Mouse (Mus musculus) hindbrain, embryonic 16.5 days (tissue): ENCODE measurements around the gene Fam227b. TPM values are rescaled to one million over a fixed set of nuclear protein-coding genes. Genes with fewer than 3 reads are reported as not detected.

Experiments used
- ATAC-seq: fragments of 200-750 bp; cut with Nextera tagmentation; 2 replicates; pipeline ENCODE4 v1.8.0; 2017; ENCODE audit warnings: moderate TSS enrichment, moderate library complexity
- H3K27ac ChIP-seq: fragments of 300-500 bp; sonication (generic); 2 replicates; pipeline ENCODE4 v1.5.1; 2014; ENCODE audit warnings: low read depth, mild to moderate bottlenecking, control low read depth, low read length, moderate library complexity
- H3K27me3 ChIP-seq: fragments of 300-500 bp; sonication (generic); replicated peaks from 2 replicates; pipeline ENCODE4 v1.6.1; 2014; ENCODE audit warnings: low read length; ENCODE audit not compliant: control insufficient read depth, insufficient read depth
- H3K36me3 ChIP-seq: fragments of 300-500 bp; sonication (generic); 2 replicates; pipeline ENCODE4 v1.6.1; 2014; ENCODE audit warnings: mild to moderate bottlenecking, low read length, moderate library complexity, mixed read lengths; ENCODE audit not compliant: control insufficient read depth, insufficient read depth
- H3K4me1 ChIP-seq: fragments of 300-500 bp; sonication (generic); 2 replicates; pipeline ENCODE4 v1.6.1; 2014; ENCODE audit warnings: low read depth, low read length; ENCODE audit not compliant: control insufficient read depth, insufficient read depth
- H3K4me2 ChIP-seq: fragments of 300-500 bp; sonication (generic); 2 replicates; pipeline ENCODE4 v1.6.1; 2014; ENCODE audit warnings: mild to moderate bottlenecking, low read length, control low read depth, moderate library complexity
- H3K4me3 ChIP-seq: fragments of 300-500 bp; sonication (generic); 2 replicates; pipeline ENCODE4 v1.5.1; 2014; ENCODE audit warnings: mild to moderate bottlenecking, low read length, control low read depth, moderate library complexity
- H3K9ac ChIP-seq: fragments of 300-500 bp; sonication (generic); 2 replicates; pipeline ENCODE4 v1.6.1; 2014; ENCODE audit warnings: low read depth, mild to moderate bottlenecking, control low read depth, low read length, moderate library complexity
- H3K9me3 ChIP-seq: fragments of 300-500 bp; sonication (generic); 2 replicates; pipeline ENCODE4 v1.6.1; 2014; ENCODE audit warnings: mild to moderate bottlenecking, low read length, moderate library complexity; ENCODE audit not compliant: control insufficient read depth
- WGBS: fragments of 180-500 bp; shearing (Covaris S2); extraction: QIAGEN DNeasy Blood & Tissue Kit; methylation state at CpG from one replicate; pipeline ENCODE4 v1.1.7; 2014; 5-methylcytosine and 5-hydroxymethylcytosine counted together
- polyA plus RNA-seq: library from polyadenylated mRNA; unstranded; fragments of >200 nt; fragmentation: Nextera tagmentation; extraction: Ambion mirVana; gene quantifications from 2 replicates; pipeline ENCODE4 v1.2.1, GENCODE M21; 2015

Fam227b gene
- polyA plus RNA-seq, 1 experiment from 2014 or later = not detected

DNA sequence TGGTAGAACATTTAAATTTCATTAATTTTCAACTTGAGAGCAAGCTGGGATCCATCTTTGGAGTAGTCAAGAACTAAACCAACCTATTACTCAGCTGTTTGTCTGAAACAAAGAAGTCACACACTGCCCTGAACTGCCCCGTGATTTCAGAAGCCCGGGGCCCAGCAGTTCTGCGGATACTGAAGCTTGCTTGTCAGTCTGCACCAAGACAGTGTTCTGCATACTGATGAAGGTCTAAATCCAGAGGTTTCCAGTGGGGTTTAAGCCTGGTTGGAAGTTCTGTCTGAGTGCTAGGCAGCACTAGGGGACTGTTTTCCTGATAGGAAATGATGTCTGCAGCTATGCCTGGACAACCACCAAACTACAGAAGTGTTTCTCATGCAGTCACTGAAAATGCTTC, 109.1 kb downstream of the Fam227b start:
- H3K9me3 ChIP-seq = no peaks in the 10 kb centered on the region
- H3K27me3 ChIP-seq = no peaks in the 10 kb centered on the region
- ATAC-seq = no peak
- 31% methylated on average over 3 of the region's 3 CpGs for WGBS
- H3K9ac ChIP-seq = no peak overlapping the region
- H3K4me3 ChIP-seq = no peak overlapping the region
- no peaks in the 10 kb centered on the region for H3K36me3 ChIP-seq
- H3K4me1 ChIP-seq = no peaks in the 10 kb centered on the region
- H3K27ac ChIP-seq = no peak overlapping the region
- no peak overlapping the region for H3K4me2 ChIP-seq

DNA sequence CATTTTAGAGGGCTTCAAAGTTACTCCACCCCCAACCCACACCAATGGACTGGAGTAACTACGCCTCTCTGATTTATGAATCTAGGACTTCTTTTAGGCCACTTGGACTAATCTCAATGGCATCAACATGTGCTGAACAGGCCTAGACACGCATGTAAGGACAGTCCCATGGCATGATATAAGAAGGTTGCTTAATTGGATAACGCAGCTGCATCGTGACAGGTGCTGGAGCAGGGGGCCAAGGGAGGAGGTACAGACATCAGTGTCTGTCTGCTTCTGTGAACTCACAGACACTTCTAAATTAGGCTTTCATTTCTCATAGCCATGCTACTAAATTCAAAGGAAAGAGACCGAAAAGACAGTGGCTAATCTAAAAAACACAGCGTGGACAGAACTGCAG, 110.6 kb downstream of the Fam227b start:
- no peaks in the 10 kb centered on the region for H3K4me1 ChIP-seq
- 88% methylated on average over 6 of the region's 6 CpGs for WGBS
- no peaks in the 10 kb centered on the region for H3K9me3 ChIP-seq
- no peak overlapping the region for H3K9ac ChIP-seq
- H3K4me2 ChIP-seq = no peak overlapping the region
- H3K27me3 ChIP-seq = no peaks in the 10 kb centered on the region
- ATAC-seq = no peak
- H3K36me3 ChIP-seq = no peaks in the 10 kb centered on the region
- H3K4me3 ChIP-seq = no peak overlapping the region
- no peak overlapping the region for H3K27ac ChIP-seq

DNA sequence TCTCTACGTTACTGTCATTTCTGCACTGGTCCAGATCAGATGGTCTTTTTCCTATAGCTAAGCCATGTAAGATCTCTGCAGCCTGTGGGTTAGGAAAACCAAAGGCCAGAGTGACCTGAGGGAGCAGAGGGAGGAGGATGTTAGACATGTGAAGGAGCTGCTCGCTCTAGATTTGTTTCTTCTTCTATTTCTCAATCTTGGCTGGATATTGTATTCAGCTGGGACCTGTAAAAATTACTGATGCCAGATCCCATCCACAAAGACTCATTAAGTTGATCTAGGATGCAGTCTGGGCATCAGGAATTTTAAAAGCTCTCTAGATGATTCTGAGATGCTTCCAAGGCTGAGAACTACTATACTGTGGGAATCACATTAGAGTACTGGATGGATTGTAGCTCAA, 111.2 kb downstream of the Fam227b start:
- Histone ChIP-seq H3K36me3 (no peaks in the 10 kb centered on the region), H3K9me3 (no peaks in the 10 kb centered on the region), H3K27me3 (no peaks in the 10 kb centered on the region), H3K4me1 (no peaks in the 10 kb centered on the region), H3K9ac (no peak overlapping the region), H3K4me3 (no peak overlapping the region), H3K27ac (no peak overlapping the region), H3K4me2 (no peak overlapping the region)
- ATAC-seq = no peak
- 91% methylated on average over 2 of the region's 2 CpGs for WGBS

DNA sequence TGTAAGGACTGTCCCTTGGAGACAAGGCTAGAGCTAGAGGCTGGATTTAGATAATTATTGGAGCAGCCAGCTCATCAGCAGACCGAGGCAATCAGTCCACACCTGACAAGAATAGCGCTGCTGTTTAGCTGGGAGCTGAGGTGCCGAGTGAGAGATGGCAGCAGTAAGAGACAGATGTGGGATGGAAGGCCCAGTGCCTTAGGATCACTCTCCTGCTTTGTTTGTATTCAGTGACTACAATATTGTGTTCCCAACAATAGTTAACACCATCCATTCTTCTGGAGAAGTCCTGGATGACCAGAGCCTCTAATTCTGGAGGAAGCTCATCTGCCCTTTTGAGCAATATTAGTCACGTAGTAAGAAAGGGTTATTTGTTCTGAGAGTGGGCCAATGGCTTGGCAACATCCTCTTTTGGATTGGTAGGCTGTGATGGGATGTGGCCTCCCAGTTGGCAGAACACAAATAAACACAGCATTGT, 112.4 kb downstream of the Fam227b start:
- WGBS = 77% methylated on average over 4 of the region's 4 CpGs
- ATAC-seq = no peak
- no peak overlapping the region for H3K9ac ChIP-seq
- no peak overlapping the region for H3K4me2 ChIP-seq
- H3K27me3 ChIP-seq = no peaks in the 10 kb centered on the region
- H3K27ac ChIP-seq = no peak overlapping the region
- H3K4me1 ChIP-seq = no peaks in the 10 kb centered on the region
- no peaks in the 10 kb centered on the region for H3K9me3 ChIP-seq
- H3K36me3 ChIP-seq = no peaks in the 10 kb centered on the region
- H3K4me3 ChIP-seq = no peak overlapping the region

DNA sequence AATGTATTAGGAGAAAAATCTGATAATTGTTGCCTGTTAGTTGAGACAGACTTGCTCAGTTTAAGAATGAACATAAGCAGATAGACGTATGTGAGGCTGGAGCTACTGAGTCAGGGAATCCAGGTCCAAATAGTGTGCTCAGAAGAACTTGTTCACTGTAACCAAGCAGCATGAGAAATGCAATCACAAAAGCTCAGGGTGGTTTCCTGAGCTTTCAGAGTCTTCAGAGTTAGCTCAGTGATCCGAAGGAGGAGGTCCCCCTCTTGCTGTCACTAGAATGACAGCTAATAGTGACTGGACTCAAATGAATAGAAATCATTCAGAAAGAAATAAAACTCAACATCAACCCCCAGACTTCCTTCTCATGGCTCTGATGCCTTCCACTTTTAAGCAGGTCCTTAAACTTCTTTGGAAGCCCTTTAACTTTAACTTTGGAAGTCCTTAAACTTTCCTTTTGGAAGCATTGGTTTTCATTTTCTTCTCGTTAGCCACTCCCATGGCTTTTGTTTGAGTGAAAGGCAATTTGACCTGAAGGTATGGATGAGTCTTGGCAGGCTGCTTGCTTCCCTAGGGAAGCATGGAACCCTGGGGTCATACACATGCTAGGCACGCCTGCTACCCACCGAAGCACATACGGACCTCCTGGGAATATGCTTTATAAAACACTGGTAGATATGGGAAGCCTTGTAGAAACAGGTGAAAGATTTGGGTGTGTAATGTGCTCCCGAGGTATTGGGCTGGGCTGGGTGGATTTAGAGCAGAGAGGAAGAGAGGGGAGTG, 113.4 kb downstream of the Fam227b start:
- Histone ChIP-seq H3K27ac (no peak overlapping the region), H3K9me3 (no peaks in the 10 kb centered on the region), H3K9ac (no peak overlapping the region), H3K4me1 (no peaks in the 10 kb centered on the region), H3K4me3 (no peak overlapping the region), H3K4me2 (no peak overlapping the region), H3K36me3 (no peaks in the 10 kb centered on the region), H3K27me3 (no peaks in the 10 kb centered on the region)
- ATAC-seq = no peak
- 59% methylated on average over 7 of the region's 7 CpGs for WGBS

DNA sequence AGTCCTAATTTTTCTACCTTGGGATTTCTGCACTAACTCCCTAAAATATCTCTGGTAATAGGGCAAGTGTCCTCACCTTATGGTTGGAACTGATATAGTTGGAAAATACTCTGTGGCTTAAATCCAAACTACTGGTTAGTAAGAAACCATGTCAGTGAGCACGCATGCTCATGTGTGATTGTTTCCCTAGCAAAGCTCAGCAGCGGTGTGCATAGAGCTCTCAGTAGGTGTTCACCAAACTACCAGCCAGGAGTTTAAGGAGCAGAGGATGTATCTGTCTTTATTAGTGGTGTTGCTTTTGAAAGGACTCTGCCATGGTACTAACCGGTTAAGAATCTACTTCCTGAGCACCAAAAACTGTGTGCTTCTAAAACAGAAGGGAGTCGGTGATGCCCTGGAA, 115.7 kb downstream of the Fam227b start:
- ATAC-seq = no peak

DNA sequence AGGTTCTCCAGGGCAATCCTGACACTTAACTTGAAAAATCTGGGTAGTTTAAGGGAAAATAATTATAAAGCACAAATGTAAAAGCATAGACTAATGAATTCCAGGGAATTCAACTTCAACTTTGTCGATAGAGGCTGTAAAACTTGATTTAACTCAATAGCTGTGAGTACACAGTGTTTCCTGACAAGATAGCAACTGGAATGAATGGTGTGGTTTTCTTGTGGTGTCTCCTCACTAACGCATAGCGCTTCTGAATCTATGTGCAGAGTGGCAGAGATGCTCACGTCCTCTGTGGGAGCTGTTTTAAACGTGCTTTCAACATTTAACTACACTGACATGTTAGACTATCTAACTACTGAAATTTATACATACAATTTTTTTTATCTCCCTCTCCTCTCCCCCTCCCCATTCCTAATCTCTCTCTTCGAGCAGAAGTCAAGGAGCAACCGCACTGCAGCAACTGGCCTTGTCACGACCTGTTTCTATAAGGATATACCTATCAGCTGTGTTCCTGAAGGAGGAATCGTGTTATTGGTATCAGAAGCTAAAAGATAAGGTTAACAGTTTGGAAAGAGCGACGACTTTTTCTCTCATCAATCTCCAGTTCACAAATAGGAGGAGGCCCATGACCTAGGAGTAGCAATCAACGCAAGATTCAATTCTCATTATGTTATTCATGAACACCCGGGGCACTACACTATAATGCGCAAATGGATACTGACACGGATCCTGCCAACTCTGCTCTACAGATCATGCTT, 116.6 kb downstream of the Fam227b start:
- no peak for ATAC-seq

More for the DNA sequence above, 115.7 kb downstream of the Fam227b start:
- 90% methylated on average over 4 of the region's 4 CpGs for WGBS
- H3K9ac ChIP-seq = no peak overlapping the region
- H3K4me1 ChIP-seq = no peaks in the 10 kb centered on the region
- no peaks in the 10 kb centered on the region for H3K9me3 ChIP-seq
- no peak overlapping the region for H3K4me2 ChIP-seq
- no peak overlapping the region for H3K4me3 ChIP-seq
- H3K36me3 ChIP-seq = no peaks in the 10 kb centered on the region
- H3K27ac ChIP-seq = no peak overlapping the region
- no peaks in the 10 kb centered on the region for H3K27me3 ChIP-seq

DNA sequence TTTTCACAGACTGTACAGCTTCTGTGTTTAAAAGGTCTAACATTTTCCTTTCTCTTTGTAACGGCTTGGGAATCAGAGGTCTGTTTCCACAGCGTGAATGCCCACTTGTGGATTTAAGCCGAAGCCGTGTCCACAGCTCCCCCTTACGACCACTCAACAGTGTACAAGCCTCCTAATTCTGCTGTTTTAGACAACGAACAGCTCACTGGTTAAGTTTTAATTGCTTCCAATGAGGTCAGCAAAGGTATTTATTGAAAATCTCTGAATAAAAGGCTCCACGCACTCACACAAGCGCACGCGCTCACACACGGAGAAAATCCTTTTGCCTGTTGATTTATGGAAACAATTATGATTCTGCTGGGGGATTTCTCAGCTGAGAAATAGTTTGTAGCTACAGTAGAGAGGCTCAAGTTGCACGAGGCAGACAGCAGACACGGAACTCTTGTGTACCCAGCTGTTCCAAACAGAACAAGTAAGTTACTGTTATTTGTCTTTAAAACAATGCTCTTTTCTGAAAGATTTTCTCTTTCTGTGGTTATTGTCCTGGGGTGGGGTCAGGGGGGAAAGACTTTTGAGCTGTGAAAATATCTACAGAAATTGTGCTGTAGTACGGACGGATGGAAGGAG, 117.3 kb downstream of the Fam227b start, which contains the start of gene Fgf7:
Gene Fgf7, plus strand, starts transcription at position 280 of the 627 bp plus-strand sequence.
- WGBS = 66% methylated on average over 15 of the region's 15 CpGs
- H3K36me3 ChIP-seq = no peaks in the 10 kb centered on the region
- H3K27me3 ChIP-seq = no peaks in the 10 kb centered on the region
- no peak within 1 kb of the TSS for H3K4me3 ChIP-seq
- H3K4me1 ChIP-seq = no peaks in the 10 kb centered on the region
- no peaks in the 10 kb centered on the region for H3K9me3 ChIP-seq
- ATAC-seq = peak; percentile 58; the same call in 1 of the 2 replicates
- H3K27ac ChIP-seq = no peak within 1 kb of the TSS
- H3K9ac ChIP-seq = no peak within 1 kb of the TSS
- peak within 1 kb of the TSS; percentile 11 for H3K4me2 ChIP-seq

More for the DNA sequence above, 116.6 kb downstream of the Fam227b start:
- Histone ChIP-seq H3K4me1 (no peaks in the 10 kb centered on the region), H3K9me3 (no peaks in the 10 kb centered on the region), H3K36me3 (no peaks in the 10 kb centered on the region), H3K27ac (no peak overlapping the region), H3K4me3 (no peak overlapping the region), H3K27me3 (no peaks in the 10 kb centered on the region), H3K4me2 (no peak overlapping the region), H3K9ac (no peak overlapping the region)
- whole genome bisulfite sequencing = 82% methylated on average over 15 of the region's 15 CpGs
